Mouse (Mus musculus) hindbrain, embryonic 15.5 days (tissue): ENCODE results near the gene Hoxd10. TPM values are rescaled to one million over a fixed set of nuclear protein-coding genes. Genes with fewer than 3 reads are reported as not detected.
A peak's percentile ranks its signal among the peaks of the same experiment; 100 is the strongest.

Experiments used
- ATAC-seq: fragments of 200-750 bp; cut with Nextera tagmentation; 2 replicates; pipeline ENCODE4 v1.8.0; 2017; ENCODE audit warnings: low read depth, moderate number of reproducible peaks, moderate TSS enrichment; ENCODE audit not compliant: low FRiP score
- H3K27ac ChIP-seq: fragments of 300-500 bp; sonication (generic); replicated peaks from 2 replicates; pipeline ENCODE4 v1.5.1; 2015; ENCODE audit warnings: mild to moderate bottlenecking, inconsistent platforms
- H3K27me3 ChIP-seq: fragments of 300-500 bp; sonication (generic); 2 replicates; pipeline ENCODE4 v1.6.1; 2015; ENCODE audit warnings: control low read depth, inconsistent platforms
- H3K36me3 ChIP-seq: fragments of 300-500 bp; sonication (generic); 2 replicates; pipeline ENCODE4 v1.6.1; 2015; ENCODE audit warnings: control low read depth, inconsistent platforms
- H3K4me1 ChIP-seq: fragments of 300-500 bp; sonication (generic); replicated peaks from 2 replicates; pipeline ENCODE4 v1.6.1; 2015; ENCODE audit warnings: control low read depth, inconsistent platforms
- H3K4me2 ChIP-seq: fragments of 300-500 bp; sonication (generic); 2 replicates; pipeline ENCODE4 v1.6.1; 2015; ENCODE audit warnings: moderate library complexity, mild to moderate bottlenecking, inconsistent platforms
- H3K4me3 ChIP-seq: fragments of 300-500 bp; sonication (generic); 2 replicates; pipeline ENCODE4 v1.5.1; 2015; ENCODE audit warnings: mild to moderate bottlenecking, inconsistent platforms
- H3K9ac ChIP-seq: fragments of 300-500 bp; sonication (generic); 2 replicates; pipeline ENCODE4 v1.6.1; 2015; ENCODE audit warnings: inconsistent platforms
- H3K9me3 ChIP-seq: fragments of 300-500 bp; sonication (generic); 2 replicates; pipeline ENCODE4 v1.6.1; 2016; ENCODE audit warnings: control low read depth, inconsistent platforms
- WGBS: fragments of 180-500 bp; shearing (Covaris S2); methylation state at CpG from one replicate; pipeline ENCODE4 v1.1.7; 2015; 5-methylcytosine and 5-hydroxymethylcytosine counted together
- polyA plus RNA-seq: library from polyadenylated mRNA; unstranded; fragments of >200 nt; fragmentation: Nextera tagmentation; extraction: Ambion mirVana; gene quantifications from 2 replicates; pipeline ENCODE4 v1.2.1, GENCODE M21; 2015

The Hoxd10 gene
- polyA plus RNA-seq, 1 experiment from 2014 or later, result not detected

GRCm38 (mm10) chr2:74703720-74704392 is 12.1 kb downstream of the Hoxd10 start:
- no peak for ATAC-seq
- H3K27ac ChIP-seq, result no peak overlapping the region
- H3K27me3 ChIP-seq, result peaks cover 85% of the 10 kb centered on the region
- H3K4me3 ChIP-seq, result no peak overlapping the region
- H3K4me1 ChIP-seq, result peaks cover 11% of the 10 kb centered on the region
- H3K9me3 ChIP-seq, result no peaks in the 10 kb centered on the region
- no peaks in the 10 kb centered on the region for H3K36me3 ChIP-seq
- no peak overlapping the region for H3K9ac ChIP-seq
- H3K4me2 ChIP-seq, result no peak overlapping the region
- 3% methylated on average over 26 of the region's 26 CpGs for WGBS

- WGBS, result under 1% methylated on average over 48 of the region's 52 CpGs
- H3K27ac ChIP-seq, result 0 out of 2 replicates have a peak within 1 kb of the TSS, but pooled peaks have one; percentile 0
- H3K36me3 ChIP-seq, result no peaks in the 10 kb centered on the region
- H3K9me3 ChIP-seq, result no peaks in the 10 kb centered on the region
- H3K4me1 ChIP-seq, result peaks cover 11% of the 10 kb centered on the region
- peaks cover 87% of the 10 kb centered on the region for H3K27me3 ChIP-seq
- ATAC-seq, result no peak
- peak within 1 kb of the TSS; percentile 36 for H3K4me3 ChIP-seq
- no peak within 1 kb of the TSS for H3K9ac ChIP-seq
- peak within 1 kb of the TSS; percentile 50 for H3K4me2 ChIP-seq
These were observed 12.8 kb downstream of the Hoxd10 start, which contains the start of gene Hoxd8 for GRCm38 (mm10) chr2:74704393-74704998. TSS of gene Hoxd8 (plus strand) at chr2:74704615.

DNA sequence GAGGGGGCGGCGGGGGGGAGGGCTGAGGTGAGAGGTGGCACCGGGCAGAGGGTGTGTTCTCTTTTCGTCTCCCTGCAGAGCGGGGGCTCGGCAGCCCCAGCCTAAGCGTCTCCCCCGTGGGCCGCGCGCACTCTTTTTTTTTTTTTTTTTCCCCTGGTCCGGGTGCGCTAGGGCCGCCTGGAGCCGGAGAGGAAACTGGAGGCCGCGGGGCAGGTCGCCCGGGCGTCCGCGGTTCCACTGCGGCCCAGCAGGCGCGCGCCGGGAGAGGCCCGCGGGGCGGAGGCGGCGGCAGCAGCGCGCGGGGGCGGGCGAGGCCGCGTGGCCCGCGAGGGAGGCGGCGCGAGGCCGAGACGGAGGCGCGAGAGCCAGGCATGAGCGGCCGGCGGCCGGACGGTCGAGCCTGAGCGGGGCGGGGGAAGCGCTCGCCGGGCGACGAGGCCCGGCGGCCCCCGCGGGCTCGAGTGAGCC is 13.3 kb downstream of the Hoxd10 start:
- Histone ChIP-seq H3K36me3 (no peaks in the 10 kb centered on the region), H3K4me2 (peak overlapping the region; percentile 50), H3K27ac (0 out of 2 replicates have a peak overlapping the region, but pooled peaks have one; percentile 0), H3K4me3 (peak overlapping the region; percentile 36), H3K9me3 (no peaks in the 10 kb centered on the region), H3K4me1 (peaks cover 11% of the 10 kb centered on the region), H3K9ac (no peak overlapping the region), H3K27me3 (peaks cover 87% of the 10 kb centered on the region)
- ATAC-seq, result no peak
- under 1% methylated on average over 53 of the region's 66 CpGs for WGBS

DNA sequence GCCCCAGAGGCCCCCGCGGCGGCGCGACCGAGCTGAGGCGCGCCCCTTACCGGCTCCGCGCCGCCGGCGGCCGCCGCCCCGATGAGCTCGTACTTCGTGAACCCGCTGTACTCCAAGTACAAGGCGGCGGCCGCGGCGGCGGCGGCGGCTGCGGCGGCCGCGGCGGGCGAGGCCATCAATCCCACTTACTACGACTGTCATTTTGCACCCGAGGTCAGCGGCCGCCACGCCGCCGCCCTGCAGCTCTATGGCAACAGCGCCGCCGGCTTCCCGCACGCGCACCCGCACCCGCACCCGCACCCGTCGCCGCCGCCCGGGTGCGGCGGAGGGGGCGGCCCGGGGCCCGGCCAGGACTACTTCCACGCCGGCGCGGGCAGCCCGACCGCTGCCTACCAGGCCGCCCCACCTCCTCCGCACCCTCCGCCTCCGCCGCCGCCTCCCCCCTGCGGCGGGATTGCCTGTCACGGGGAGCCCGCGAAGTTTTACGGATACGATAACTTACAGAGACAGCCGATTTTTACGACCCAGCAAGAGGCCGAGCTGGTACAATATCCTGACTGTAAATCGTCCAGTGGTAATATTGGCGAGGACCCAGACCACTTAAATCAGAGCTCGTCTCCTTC is 13.9 kb downstream of the Hoxd10 start:
- peak overlapping the region; percentile 50 for H3K4me2 ChIP-seq
- H3K4me1 ChIP-seq, result peaks cover 11% of the 10 kb centered on the region
- H3K4me3 ChIP-seq, result peak overlapping the region; percentile 36
- H3K9ac ChIP-seq, result no peak overlapping the region
- peaks cover 87% of the 10 kb centered on the region for H3K27me3 ChIP-seq
- no peaks in the 10 kb centered on the region for H3K9me3 ChIP-seq
- H3K27ac ChIP-seq, result 0 out of 2 replicates have a peak overlapping the region, but pooled peaks have one; percentile 0
- no peak for ATAC-seq
- WGBS, result under 1% methylated on average over 52 of the region's 85 CpGs
- H3K36me3 ChIP-seq, result no peaks in the 10 kb centered on the region

GRCm38 (mm10) chr2:74706393-74706960 is 14.8 kb downstream of the Hoxd10 start:
- Histone ChIP-seq H3K9ac (no peak overlapping the region), H3K9me3 (no peaks in the 10 kb centered on the region), H3K4me1 (peaks cover 11% of the 10 kb centered on the region), H3K27me3 (peaks cover 82% of the 10 kb centered on the region), H3K36me3 (no peaks in the 10 kb centered on the region), H3K4me2 (no peak overlapping the region), H3K4me3 (no peak overlapping the region), H3K27ac (no peak overlapping the region)
- 1% methylated on average over 13 of the region's 13 CpGs for WGBS
- no peak for ATAC-seq

GRCm38 (mm10) chr2:74707599-74707998 is 15.9 kb downstream of the Hoxd10 start:
- no peak overlapping the region for H3K9ac ChIP-seq
- H3K27ac ChIP-seq, result no peak overlapping the region

GRCm38 (mm10) chr2:74708676-74709075 is 17.0 kb downstream of the Hoxd10 start:
- no peak overlapping the region for H3K9ac ChIP-seq
- no peak for ATAC-seq
- H3K27me3 ChIP-seq, result peaks cover 78% of the 10 kb centered on the region
- H3K36me3 ChIP-seq, result no peaks in the 10 kb centered on the region
- peaks cover 18% of the 10 kb centered on the region for H3K4me1 ChIP-seq
- H3K9me3 ChIP-seq, result no peaks in the 10 kb centered on the region
- no peak overlapping the region for H3K27ac ChIP-seq
- no peak overlapping the region for H3K4me3 ChIP-seq
- WGBS, result 9% methylated on average over 4 of the region's 4 CpGs
- H3K4me2 ChIP-seq, result no peak overlapping the region

More at GRCm38 (mm10) chr2:74707599-74707998, 15.9 kb downstream of the Hoxd10 start:
- Histone ChIP-seq H3K4me2 (no peak overlapping the region), H3K36me3 (no peaks in the 10 kb centered on the region), H3K27me3 (peaks cover 78% of the 10 kb centered on the region), H3K9me3 (no peaks in the 10 kb centered on the region), H3K4me3 (no peak overlapping the region), H3K4me1 (peaks cover 18% of the 10 kb centered on the region)
- no peak for ATAC-seq
- WGBS, result 10% methylated on average over 7 of the region's 7 CpGs

DNA sequence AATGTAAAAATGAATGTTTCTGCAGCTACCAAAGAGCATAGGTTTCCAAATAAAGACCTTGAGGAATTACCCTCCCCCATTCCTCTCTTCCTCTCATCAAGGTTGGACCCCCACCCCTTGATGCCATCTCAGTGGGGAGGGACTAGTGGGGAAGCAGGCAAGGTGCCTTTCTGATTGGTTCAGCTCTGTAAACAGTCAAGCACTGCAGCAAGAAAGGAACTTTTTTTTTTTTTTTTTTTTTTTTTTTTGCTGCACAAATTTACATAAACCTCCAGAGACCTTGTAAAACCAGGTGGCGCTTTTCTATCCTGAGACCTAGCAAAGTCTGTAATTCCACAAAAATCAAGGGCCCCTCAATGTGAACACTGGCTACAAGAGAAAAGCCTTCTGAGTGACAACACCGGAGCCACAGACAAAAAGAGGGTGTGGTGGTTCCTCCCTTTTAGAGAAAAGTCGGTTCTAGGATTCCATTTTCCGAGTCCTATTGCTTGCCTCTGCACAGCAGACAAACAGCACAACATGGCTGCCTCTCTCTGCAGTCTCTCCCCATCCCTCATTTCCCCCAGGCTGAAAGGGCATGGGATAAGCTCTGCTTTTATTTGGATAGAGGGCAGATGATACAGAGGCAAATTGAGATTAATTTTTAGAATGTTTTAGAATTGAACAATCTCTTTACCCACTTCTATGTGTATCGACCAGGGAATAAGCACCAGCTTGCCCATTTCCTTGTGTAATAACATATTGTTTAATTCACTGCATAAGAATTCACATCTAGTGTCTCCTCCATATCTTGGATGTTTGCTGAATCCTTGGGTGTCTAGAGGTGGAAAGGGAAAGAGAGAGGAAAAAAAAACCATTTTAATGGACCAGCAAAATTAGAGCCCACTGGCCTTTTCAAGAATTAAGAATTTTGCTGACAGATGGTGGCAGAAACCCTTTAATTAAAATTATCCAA is 18.0 kb downstream of the Hoxd10 start:
- H3K9ac ChIP-seq, result no peak overlapping the region
- H3K27ac ChIP-seq, result no peak overlapping the region
- no peaks in the 10 kb centered on the region for H3K9me3 ChIP-seq
- no peaks in the 10 kb centered on the region for H3K36me3 ChIP-seq
- H3K27me3 ChIP-seq, result peaks cover 77% of the 10 kb centered on the region
- H3K4me3 ChIP-seq, result no peak overlapping the region
- H3K4me2 ChIP-seq, result no peak overlapping the region
- WGBS, result 4% methylated on average over 5 of the region's 5 CpGs
- peaks cover 18% of the 10 kb centered on the region for H3K4me1 ChIP-seq
- no peak for ATAC-seq

GRCm38 (mm10) chr2:74710929-74711543 is 19.3 kb downstream of the Hoxd10 start:
- peaks cover 12% of the 10 kb centered on the region for H3K4me1 ChIP-seq
- 2% methylated on average over 16 of the region's 16 CpGs for WGBS
- no peak overlapping the region for H3K9ac ChIP-seq
- no peak for ATAC-seq
- 0 out of 2 replicates have a peak overlapping the region, but pooled peaks have one; percentile 4 for H3K4me3 ChIP-seq
- no peak overlapping the region for H3K27ac ChIP-seq
- H3K4me2 ChIP-seq, result 0 out of 2 replicates have a peak overlapping the region, but pooled peaks have one; percentile 11
- H3K27me3 ChIP-seq, result peaks cover 79% of the 10 kb centered on the region
- H3K9me3 ChIP-seq, result no peaks in the 10 kb centered on the region
- H3K36me3 ChIP-seq, result no peaks in the 10 kb centered on the region

- Histone ChIP-seq H3K4me3 (peak within 1 kb of the TSS; percentile 34), H3K4me2 (peak within 1 kb of the TSS; percentile 44), H3K9me3 (no peaks in the 10 kb centered on the region), H3K4me1 (peaks cover 12% of the 10 kb centered on the region), H3K27ac (peak within 1 kb of the TSS; percentile 73), H3K36me3 (no peaks in the 10 kb centered on the region), H3K27me3 (peaks cover 81% of the 10 kb centered on the region), H3K9ac (peak within 1 kb of the TSS; percentile 3; the same call in 1 of the 2 replicates)
- ATAC-seq, result no peak; the same call in 1 of the 2 replicates
- WGBS, result under 1% methylated on average over 65 of the region's 65 CpGs
These were observed 20.2 kb downstream of the Hoxd10 start, which contains the start of the genes Hoxd3 and Hoxd4 for GRCm38 (mm10) chr2:74711721-74712621. TSS of gene Hoxd3 (plus strand) at chr2:74711927. TSS of gene Hoxd4 (plus strand) at chr2:74711929.
